Mouse (Mus musculus) left cerebral cortex, postnatal 4 days (tissue): Measurements from ENCODE around the gene Lmtk2. TPM values are rescaled to one million over a fixed set of nuclear protein-coding genes. Genes with fewer than 3 reads are reported as not detected.
A peak's percentile ranks its signal among the peaks of the same experiment; 100 is the strongest.

Source experiments
- DNase-seq: peaks from one replicate; pipeline ENCODE4 v3.0.0-alpha.2; 2022
- intact Hi-C: fragments of 180-260 bp; cut with DNase I; formaldehyde crosslinking; loops from one replicate; pipeline ENCODE4 v1.15.1; 2025
- total RNA-seq, 2 experiments: library from RNA; stranded (reverse); gene quantifications; 2 replicates each; pipeline ENCODE4 v1.2.3; 2021

Lmtk2 gene
- total RNA-seq, 2 experiments from 2014 or later = 87.1 to 89.8 TPM

GRCm38 (mm10) chr5:144169275-144169975 lies 69.2 kb downstream of the Lmtk2 start:
- intact Hi-C loops = no loop called here
- peak; percentile 40 for DNase-seq

- no peak for DNase-seq
These were observed 73.4 kb downstream of the Lmtk2 start for GRCm38 (mm10) chr5:144173648-144174047.

GRCm38 (mm10) chr5:144178216-144178615 lies 78.0 kb downstream of the Lmtk2 start:
- intact Hi-C loops = no loop called here
- no peak for DNase-seq

More at GRCm38 (mm10) chr5:144173648-144174047, 73.4 kb downstream of the Lmtk2 start:
- intact Hi-C loops = no loop called here

GRCm38 (mm10) chr5:144181249-144181648 lies 81.0 kb downstream of the Lmtk2 start:
- DNase-seq = no peak
- intact Hi-C loops = no loop called here

- DNase-seq = no peak
- intact Hi-C loops = no loop called here
These were observed 82.5 kb downstream of the Lmtk2 start for GRCm38 (mm10) chr5:144182542-144183247.

- intact Hi-C loops = no loop called here
- no peak for DNase-seq
These were observed 83.0 kb downstream of the Lmtk2 start for GRCm38 (mm10) chr5:144183248-144183559.

GRCm38 (mm10) chr5:144183647-144184335 lies 83.6 kb downstream of the Lmtk2 start:
- intact Hi-C loops = no loop called here
- DNase-seq = no peak

- DNase-seq = no peak
- intact Hi-C loops = no loop called here
These were observed 84.3 kb downstream of the Lmtk2 start for GRCm38 (mm10) chr5:144184350-144185045.

GRCm38 (mm10) chr5:144188422-144188821 lies 88.2 kb downstream of the Lmtk2 start:
- no peak for DNase-seq
- intact Hi-C loops = no loop called here

GRCm38 (mm10) chr5:144189327-144189726 lies 89.1 kb downstream of the Lmtk2 start:
- DNase-seq = no peak
- intact Hi-C loops = no loop called here

- intact Hi-C loops = no loop called here
- no peak for DNase-seq
These were observed 89.8 kb downstream of the Lmtk2 start, which contains the start of gene Bhlha15 for GRCm38 (mm10) chr5:144189950-144190583. Gene Bhlha15, plus strand, starts transcription at chr5:144190286.

- intact Hi-C loops = no loop called here
- no peak for DNase-seq
These were observed 90.8 kb downstream of the Lmtk2 start for GRCm38 (mm10) chr5:144191026-144191425.

- DNase-seq = no peak
- intact Hi-C loops = no loop called here
These were observed 92.4 kb downstream of the Lmtk2 start for GRCm38 (mm10) chr5:144192673-144193072.

- intact Hi-C loops = no loop called here
- no peak for DNase-seq
These were observed 94.2 kb downstream of the Lmtk2 start for GRCm38 (mm10) chr5:144194416-144194815.

GRCm38 (mm10) chr5:144195567-144195966 lies 95.3 kb downstream of the Lmtk2 start:
- no peak for DNase-seq
- intact Hi-C loops = no loop called here

GRCm38 (mm10) chr5:144200616-144201015 lies 100.4 kb downstream of the Lmtk2 start:
- intact Hi-C loops = loop anchor here (10.0 kb wide), 1 partner anchor 534 kb away; no protein-coding TSS in a partner anchor
- no peak for DNase-seq

GRCm38 (mm10) chr5:144202430-144202829 lies 102.2 kb downstream of the Lmtk2 start:
- no peak for DNase-seq
- intact Hi-C loops = loop anchor here (10.0 kb wide), 1 partner anchor 532 kb away; no protein-coding TSS in a partner anchor

- intact Hi-C loops = loop anchor here (10.0 kb wide), 1 partner anchor 531 kb away; no protein-coding TSS in a partner anchor
- DNase-seq = no peak
These were observed 103.2 kb downstream of the Lmtk2 start for GRCm38 (mm10) chr5:144203398-144203959.

- intact Hi-C loops = loop anchor here (10.0 kb wide), 1 partner anchor 530 kb away; no protein-coding TSS in a partner anchor
- DNase-seq = no peak
These were observed 104.1 kb downstream of the Lmtk2 start for GRCm38 (mm10) chr5:144204303-144204702.

- intact Hi-C loops = loop anchor here (10.0 kb wide), 1 partner anchor 530 kb away; no protein-coding TSS in a partner anchor
- no peak for DNase-seq
These were observed 104.7 kb downstream of the Lmtk2 start for GRCm38 (mm10) chr5:144204911-144205310.
